Mouse (Mus musculus) gastrocnemius, adult 18-20 months (tissue): ENCODE results near the gene Cdkn2a. TPM values are rescaled to one million over a fixed set of nuclear protein-coding genes. Genes with fewer than 3 reads are reported as not detected.
A peak's percentile ranks its signal among the peaks of the same experiment; 100 is the strongest.

ENCODE experiments used
- DNase-seq: peaks from one replicate; pipeline ENCODE4 v3.0.0; 2021; ENCODE audit warnings: low spot score
- total RNA-seq, 2 experiments: library from RNA; stranded (reverse); gene quantifications; 2 replicates each; pipeline ENCODE4 v1.2.3; 2021

The Cdkn2a gene
- total RNA-seq, 2 experiments from 2014 or later, result 0.37 to 0.45 TPM

- no peak for DNase-seq
Measured at GRCm38 (mm10) chr4:89277381-89277940, 17.0 kb downstream of the Cdkn2a start.

DNA sequence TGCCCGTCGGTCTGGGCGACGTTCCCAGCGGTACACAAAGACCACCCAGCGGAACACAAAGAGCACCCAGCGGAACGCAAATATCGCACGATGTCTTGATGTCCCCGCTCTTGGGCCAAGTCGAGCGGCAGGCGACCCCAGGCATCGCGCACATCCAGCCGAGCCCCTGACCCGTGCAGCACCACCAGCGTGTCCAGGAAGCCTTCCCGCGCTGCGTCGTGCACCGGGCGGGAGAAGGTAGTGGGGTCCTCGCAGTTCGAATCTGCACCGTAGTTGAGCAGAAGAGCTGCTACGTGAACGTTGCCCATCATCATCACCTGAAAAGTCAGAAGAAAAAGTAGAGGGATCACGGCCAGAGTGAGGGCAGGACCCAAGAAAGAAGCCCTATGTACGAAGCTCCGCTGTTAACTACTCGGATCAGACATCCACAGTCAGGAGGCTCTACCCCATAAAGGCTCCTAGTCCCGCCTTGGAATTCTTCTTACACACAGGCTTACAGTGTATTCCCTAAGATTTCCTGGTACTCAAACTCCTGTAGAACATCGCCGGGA is 17.7 kb downstream of the Cdkn2a start:
- DNase-seq, result no peak

- DNase-seq, result peak; percentile 27
Measured at GRCm38 (mm10) chr4:89275811-89276584, 18.5 kb downstream of the Cdkn2a start.

GRCm38 (mm10) chr4:89274829-89275548 is 19.5 kb downstream of the Cdkn2a start:
- DNase-seq, result no peak

GRCm38 (mm10) chr4:89274006-89274405 is 20.4 kb downstream of the Cdkn2a start:
- no peak for DNase-seq

DNA sequence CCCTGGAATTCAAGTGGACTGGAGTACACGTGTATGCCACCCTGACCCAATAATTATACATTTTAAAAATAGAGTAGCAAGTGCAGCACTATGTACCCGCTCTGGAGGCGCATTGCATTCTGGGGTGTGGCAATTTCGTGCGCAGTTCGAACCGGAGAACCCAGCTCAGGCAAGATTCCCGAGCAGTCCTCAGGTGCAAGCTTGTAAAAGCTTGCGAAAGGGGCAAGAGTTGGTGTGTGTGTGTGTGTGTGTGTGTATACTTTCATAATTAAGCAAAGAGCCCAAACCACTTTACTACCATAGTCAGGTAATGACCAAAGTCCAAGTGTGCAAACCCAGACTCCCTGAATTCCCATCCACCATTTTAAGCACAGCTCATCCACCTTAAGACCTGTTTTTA is 20.9 kb downstream of the Cdkn2a start:
- DNase-seq, result no peak

DNA sequence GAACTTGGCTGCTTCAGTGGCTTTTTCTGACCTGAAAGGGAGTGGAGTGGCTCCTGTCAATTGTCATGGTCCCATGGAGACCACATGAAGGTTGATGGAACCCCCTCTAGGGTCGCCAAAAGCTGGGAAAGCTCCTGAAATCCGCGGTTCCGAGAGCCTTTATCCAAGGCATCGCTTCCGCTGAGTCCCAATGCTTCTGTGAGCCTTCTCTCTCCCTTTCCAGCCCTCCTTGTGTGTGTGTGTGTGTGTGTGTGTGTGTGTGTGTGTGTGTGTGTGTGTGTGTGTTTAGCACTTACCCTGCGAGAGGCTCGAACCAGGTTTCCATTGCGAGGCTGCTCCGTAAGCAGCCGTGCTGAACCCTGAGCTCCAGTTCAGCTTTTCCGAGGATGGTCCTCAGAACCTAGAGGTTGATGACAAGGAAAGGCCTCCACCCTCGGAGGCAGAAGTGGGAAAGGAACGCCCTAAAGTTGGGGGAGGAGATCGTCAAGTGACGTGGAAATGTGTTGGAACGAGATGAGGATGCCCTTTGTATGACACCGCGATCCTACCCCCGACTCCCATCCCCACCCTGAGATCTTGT is 21.4 kb downstream of the Cdkn2a start:
- no peak for DNase-seq

DNA sequence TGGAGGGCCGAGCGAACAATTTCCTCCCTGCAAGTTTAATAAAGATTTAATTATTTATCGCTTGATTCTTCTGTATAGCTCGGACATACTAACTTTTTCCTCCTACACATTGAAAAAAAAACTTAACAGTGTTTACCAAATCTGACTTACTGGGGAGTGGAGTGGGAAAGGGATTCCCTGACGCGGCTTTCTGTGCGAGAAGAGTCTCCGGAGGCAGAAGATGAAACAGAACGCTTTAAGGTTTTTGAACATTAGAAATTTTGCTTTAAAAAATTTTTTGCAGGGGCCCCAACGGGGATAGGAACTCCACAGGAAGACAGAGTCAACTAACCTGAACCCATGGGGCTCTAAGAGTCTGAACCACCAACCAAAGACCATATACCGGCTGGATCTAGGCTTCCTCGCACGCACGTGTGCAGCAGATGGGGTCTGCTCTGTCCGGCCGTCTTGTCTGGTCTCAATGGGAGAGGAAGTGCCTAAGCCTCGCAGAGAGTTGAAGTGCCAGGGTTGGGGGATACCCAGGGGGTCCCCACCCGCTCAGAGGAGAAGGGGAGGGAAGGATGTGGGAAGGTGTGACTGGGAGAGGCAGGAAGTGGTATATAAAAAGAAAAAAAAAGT is 22.2 kb downstream of the Cdkn2a start:
- DNase-seq, result no peak

GRCm38 (mm10) chr4:89257768-89258167 is 36.7 kb downstream of the Cdkn2a start:
- no peak for DNase-seq

DNA sequence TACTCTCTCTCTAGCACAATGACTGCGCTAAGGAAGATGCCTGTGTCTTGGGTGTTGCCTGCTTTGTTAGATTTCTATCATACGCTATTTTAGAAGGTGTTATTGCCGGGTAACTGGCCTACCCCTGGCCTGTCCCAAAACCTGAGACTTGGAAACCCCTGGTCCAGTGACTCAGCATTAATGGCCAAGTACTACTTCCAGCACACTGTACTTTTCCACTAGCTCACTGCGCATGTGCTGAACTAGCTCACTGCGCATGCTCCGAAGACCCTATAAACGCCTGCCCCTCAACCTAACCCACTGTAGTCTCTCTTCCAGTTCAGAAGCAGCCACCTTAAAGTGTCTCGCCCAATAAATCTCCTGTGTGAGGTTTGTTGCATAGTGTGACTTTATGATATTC is 60.0 kb downstream of the Cdkn2a start:
- DNase-seq, result no peak

Other genes starting within 250 kb of the Cdkn2a start
- gene Mtap, start 157.5 kb downstream of the Cdkn2a start, total RNA-seq, result 10 to 100 TPM; 14.4 to 16.7 TPM
- 1 to 10 TPM; 1.2 to 1.4 TPM for gene Cdkn2b, start 16.4 kb upstream of the Cdkn2a start, total RNA-seq